Mouse (Mus musculus): ENCODE data around the gene Pld3.

GRCm38 (mm10) chr7:27591266-27592216 is 38.5 kb upstream of the Pld3 start, which contains the start of gene Akt2:
- peak; percentile 63; the same call in 1 of the 2 replicates for TF ChIP-seq HCFC1 (IDR thresholded peaks at IDR 0.05; ENCODE audit: borderline replicate concordance, insufficient read depth, low read length)
- no peak for TF ChIP-seq CHD2 (IDR thresholded peaks at IDR 0.05; ENCODE audit: low read depth, low read length)
- no peak for TF ChIP-seq ZC3H11A (IDR thresholded peaks at IDR 0.05; ENCODE audit: borderline replicate concordance, low read depth, low read length)
